Mouse (Mus musculus) hindbrain, embryonic 15.5 days (tissue): Measurements from ENCODE around the gene Atp11a. TPM values are rescaled to one million over a fixed set of nuclear protein-coding genes. Genes with fewer than 3 reads are reported as not detected.

Source experiments
- ATAC-seq: fragments of 200-750 bp; cut with Nextera tagmentation; 2 replicates; pipeline ENCODE4 v1.8.0; 2017; ENCODE audit warnings: low read depth, moderate number of reproducible peaks, moderate TSS enrichment; ENCODE audit not compliant: low FRiP score
- H3K27ac ChIP-seq: fragments of 300-500 bp; sonication (generic); replicated peaks from 2 replicates; pipeline ENCODE4 v1.5.1; 2015; ENCODE audit warnings: mild to moderate bottlenecking, inconsistent platforms
- H3K27me3 ChIP-seq: fragments of 300-500 bp; sonication (generic); 2 replicates; pipeline ENCODE4 v1.6.1; 2015; ENCODE audit warnings: control low read depth, inconsistent platforms
- H3K36me3 ChIP-seq: fragments of 300-500 bp; sonication (generic); 2 replicates; pipeline ENCODE4 v1.6.1; 2015; ENCODE audit warnings: control low read depth, inconsistent platforms
- H3K4me1 ChIP-seq: fragments of 300-500 bp; sonication (generic); replicated peaks from 2 replicates; pipeline ENCODE4 v1.6.1; 2015; ENCODE audit warnings: control low read depth, inconsistent platforms
- H3K4me2 ChIP-seq: fragments of 300-500 bp; sonication (generic); 2 replicates; pipeline ENCODE4 v1.6.1; 2015; ENCODE audit warnings: moderate library complexity, mild to moderate bottlenecking, inconsistent platforms
- H3K4me3 ChIP-seq: fragments of 300-500 bp; sonication (generic); 2 replicates; pipeline ENCODE4 v1.5.1; 2015; ENCODE audit warnings: mild to moderate bottlenecking, inconsistent platforms
- H3K9ac ChIP-seq: fragments of 300-500 bp; sonication (generic); 2 replicates; pipeline ENCODE4 v1.6.1; 2015; ENCODE audit warnings: inconsistent platforms
- H3K9me3 ChIP-seq: fragments of 300-500 bp; sonication (generic); 2 replicates; pipeline ENCODE4 v1.6.1; 2016; ENCODE audit warnings: control low read depth, inconsistent platforms
- WGBS: fragments of 180-500 bp; shearing (Covaris S2); methylation state at CpG from one replicate; pipeline ENCODE4 v1.1.7; 2015; 5-methylcytosine and 5-hydroxymethylcytosine counted together
- polyA plus RNA-seq: library from polyadenylated mRNA; unstranded; fragments of >200 nt; fragmentation: Nextera tagmentation; extraction: Ambion mirVana; gene quantifications from 2 replicates; pipeline ENCODE4 v1.2.1, GENCODE M21; 2015

Gene Atp11a
- polyA plus RNA-seq, 1 experiment from 2014 or later: 14.1 TPM

GRCm38 (mm10) chr8:12754115-12754514 lies 2.7 kb upstream of the Atp11a start:
- H3K4me2 ChIP-seq: no peak overlapping the region
- H3K27me3 ChIP-seq: no peaks in the 10 kb centered on the region
- H3K27ac ChIP-seq: no peak overlapping the region
- H3K4me3 ChIP-seq: no peak overlapping the region
- 78% methylated on average over 5 of the region's 5 CpGs for WGBS
- H3K9ac ChIP-seq: no peak overlapping the region
- peaks cover 24% of the 10 kb centered on the region for H3K4me1 ChIP-seq
- no peak for ATAC-seq
- no peaks in the 10 kb centered on the region for H3K9me3 ChIP-seq
- no peaks in the 10 kb centered on the region for H3K36me3 ChIP-seq

DNA sequence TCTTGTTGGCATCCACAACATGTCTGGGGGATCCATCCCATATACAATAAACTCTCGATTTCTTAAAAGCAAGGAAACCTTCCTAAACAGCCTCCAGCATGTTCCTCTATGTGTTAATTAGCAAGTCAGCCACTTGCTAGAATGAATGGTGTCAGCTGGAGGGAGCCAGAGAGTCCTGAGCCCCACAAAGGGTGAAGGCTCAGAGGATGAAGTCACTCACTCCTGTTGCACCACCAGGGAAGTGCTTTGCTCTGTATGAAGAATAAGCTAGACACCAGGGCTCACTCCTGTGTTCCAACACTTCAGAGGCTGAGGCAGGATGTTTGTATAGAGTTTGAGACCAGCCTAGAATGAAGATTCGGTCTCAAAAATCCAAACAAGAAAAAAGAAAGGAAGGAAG lies 1.5 kb upstream of the Atp11a start:
- H3K27me3 ChIP-seq: no peaks in the 10 kb centered on the region
- 58% methylated on average over 2 of the region's 2 CpGs for WGBS
- H3K4me1 ChIP-seq: peaks cover 27% of the 10 kb centered on the region
- no peaks in the 10 kb centered on the region for H3K9me3 ChIP-seq
- no peak overlapping the region for H3K27ac ChIP-seq
- no peak overlapping the region for H3K4me3 ChIP-seq
- H3K36me3 ChIP-seq: no peaks in the 10 kb centered on the region
- H3K9ac ChIP-seq: no peak overlapping the region
- no peak overlapping the region for H3K4me2 ChIP-seq
- ATAC-seq: no peak

DNA sequence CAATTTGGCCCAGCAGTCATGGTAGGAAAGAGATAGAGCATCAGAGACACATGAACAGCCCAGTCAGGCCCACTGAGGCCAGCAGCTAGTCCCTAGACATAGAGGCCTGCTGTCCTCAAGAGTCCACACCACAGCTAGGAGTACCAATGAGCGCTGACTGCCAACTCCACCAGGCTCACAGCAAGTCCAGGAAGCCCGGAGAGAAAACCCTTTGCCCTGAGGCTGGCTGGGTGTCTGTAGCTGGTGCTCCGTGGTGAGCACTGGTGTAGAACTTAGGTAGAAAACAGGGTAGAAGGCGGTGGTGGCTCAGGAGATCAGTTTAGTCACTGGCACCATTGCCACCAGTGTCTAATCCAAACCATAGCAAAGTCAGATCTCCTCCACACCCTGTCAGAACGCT lies 988 bp upstream of the Atp11a start:
- no peak overlapping the region for H3K9ac ChIP-seq
- peaks cover 27% of the 10 kb centered on the region for H3K4me1 ChIP-seq
- H3K27ac ChIP-seq: no peak overlapping the region
- peak overlapping the region; percentile 90; the same call in 1 of the 2 replicates for H3K4me2 ChIP-seq
- H3K36me3 ChIP-seq: no peaks in the 10 kb centered on the region
- WGBS: 86% methylated on average over 5 of the region's 5 CpGs
- no peaks in the 10 kb centered on the region for H3K9me3 ChIP-seq
- no peak for ATAC-seq
- H3K4me3 ChIP-seq: no peak overlapping the region
- H3K27me3 ChIP-seq: no peaks in the 10 kb centered on the region

GRCm38 (mm10) chr8:12757231-12757940 lies 572 bp downstream of the Atp11a start:
- Histone ChIP-seq H3K9ac (peak overlapping the region; percentile 94), H3K27ac (peak overlapping the region; percentile 77), H3K27me3 (no peaks in the 10 kb centered on the region), H3K9me3 (no peaks in the 10 kb centered on the region), H3K4me1 (peaks cover 27% of the 10 kb centered on the region), H3K36me3 (no peaks in the 10 kb centered on the region), H3K4me2 (peak overlapping the region; percentile 90), H3K4me3 (peak overlapping the region; percentile 94)
- under 1% methylated on average over 52 of the region's 61 CpGs for WGBS
- peak; percentile 75 for ATAC-seq

DNA sequence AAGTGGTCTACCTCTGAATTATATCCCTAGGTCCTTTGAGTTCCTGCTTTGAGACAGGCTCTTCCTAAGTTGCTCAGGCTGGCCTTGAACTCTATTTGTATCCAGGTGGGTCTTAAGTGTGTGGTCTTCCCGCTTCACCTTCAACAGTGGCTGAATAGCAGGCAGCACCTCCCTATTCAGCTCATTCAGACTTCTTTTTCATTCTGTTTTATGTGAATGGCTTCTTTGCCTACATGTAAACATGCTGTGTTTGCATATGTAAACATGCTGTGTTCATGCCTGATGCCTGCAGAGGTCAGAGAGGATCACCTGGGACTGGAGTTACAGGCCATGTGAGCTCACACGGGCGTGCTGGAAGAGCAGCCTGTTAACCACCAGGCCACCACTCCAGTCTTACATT lies 3.1 kb downstream of the Atp11a start:
- Histone ChIP-seq H3K27me3 (no peaks in the 10 kb centered on the region), H3K4me1 (peaks cover 27% of the 10 kb centered on the region), H3K9ac (no peak overlapping the region), H3K9me3 (no peaks in the 10 kb centered on the region), H3K36me3 (no peaks in the 10 kb centered on the region), H3K4me2 (no peak overlapping the region), H3K4me3 (no peak overlapping the region), H3K27ac (no peak overlapping the region)
- ATAC-seq: no peak
- 81% methylated on average over 3 of the region's 3 CpGs for WGBS

- Histone ChIP-seq H3K27me3 (no peaks in the 10 kb centered on the region), H3K9me3 (no peaks in the 10 kb centered on the region), H3K36me3 (no peaks in the 10 kb centered on the region), H3K4me1 (peaks cover 20% of the 10 kb centered on the region), H3K27ac (no peak overlapping the region), H3K9ac (no peak overlapping the region), H3K4me3 (no peak overlapping the region), H3K4me2 (no peak overlapping the region)
- no peak for ATAC-seq
- WGBS: 90% methylated on average over 3 of the region's 3 CpGs
Measured at GRCm38 (mm10) chr8:12761873-12762272, 5.1 kb downstream of the Atp11a start.

GRCm38 (mm10) chr8:12763565-12764108 lies 6.8 kb downstream of the Atp11a start:
- H3K36me3 ChIP-seq: no peaks in the 10 kb centered on the region
- H3K4me2 ChIP-seq: no peak overlapping the region
- no peak for ATAC-seq
- H3K27ac ChIP-seq: no peak overlapping the region
- peaks cover 7% of the 10 kb centered on the region for H3K4me1 ChIP-seq
- H3K4me3 ChIP-seq: no peak overlapping the region
- H3K9ac ChIP-seq: no peak overlapping the region
- no peaks in the 10 kb centered on the region for H3K9me3 ChIP-seq
- H3K27me3 ChIP-seq: no peaks in the 10 kb centered on the region
- WGBS: 88% methylated on average over 4 of the region's 4 CpGs

DNA sequence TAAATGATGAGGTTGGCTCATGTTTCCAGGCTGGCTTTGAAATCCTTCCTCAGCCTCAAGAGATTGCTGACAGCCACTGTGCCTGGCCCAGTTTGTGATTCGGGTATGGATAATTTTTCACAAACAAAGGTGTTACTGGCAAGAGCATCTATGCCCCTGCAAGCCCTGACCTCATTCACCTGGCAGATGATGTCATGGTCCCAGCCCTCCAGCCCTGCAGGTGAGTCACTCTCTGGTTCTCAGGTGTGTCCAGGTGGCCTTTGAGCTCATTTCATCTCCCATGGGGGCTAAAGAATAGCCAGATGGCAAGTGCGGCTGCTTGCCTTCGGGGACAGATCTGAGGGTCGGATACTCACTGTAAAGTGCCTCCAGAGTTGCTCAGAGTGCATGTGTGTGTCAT lies 8.2 kb downstream of the Atp11a start:
- no peaks in the 10 kb centered on the region for H3K4me1 ChIP-seq
- no peaks in the 10 kb centered on the region for H3K9me3 ChIP-seq
- ATAC-seq: no peak
- no peak overlapping the region for H3K4me3 ChIP-seq
- no peak overlapping the region for H3K4me2 ChIP-seq
- no peaks in the 10 kb centered on the region for H3K36me3 ChIP-seq
- no peaks in the 10 kb centered on the region for H3K27me3 ChIP-seq
- 88% methylated on average over 4 of the region's 4 CpGs for WGBS
- no peak overlapping the region for H3K27ac ChIP-seq
- no peak overlapping the region for H3K9ac ChIP-seq

DNA sequence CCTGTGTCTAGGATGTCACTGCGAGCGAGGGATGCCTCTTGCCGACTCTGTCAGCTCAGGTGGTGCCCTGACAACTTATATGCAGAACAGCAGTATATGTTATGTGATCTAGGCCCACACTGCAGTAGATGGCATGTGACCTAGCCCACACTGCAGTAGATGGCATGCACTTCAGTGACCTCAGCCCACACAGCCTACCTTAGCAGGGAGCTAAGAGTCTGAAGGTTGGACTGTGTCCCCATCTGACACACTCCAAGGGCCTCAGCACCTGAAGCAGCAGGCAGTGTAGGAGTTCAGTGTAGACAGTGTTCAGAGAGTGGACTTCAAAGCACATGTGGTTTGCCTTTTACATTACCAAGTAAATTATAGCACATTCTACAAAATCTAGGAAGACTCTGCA lies 10.4 kb downstream of the Atp11a start:
- Histone ChIP-seq H3K27me3 (no peaks in the 10 kb centered on the region), H3K4me3 (no peak overlapping the region), H3K9me3 (no peaks in the 10 kb centered on the region), H3K36me3 (no peaks in the 10 kb centered on the region), H3K27ac (no peak overlapping the region), H3K4me2 (no peak overlapping the region), H3K4me1 (no peaks in the 10 kb centered on the region), H3K9ac (no peak overlapping the region)
- ATAC-seq: no peak
- 95% methylated on average over 3 of the region's 3 CpGs for WGBS

DNA sequence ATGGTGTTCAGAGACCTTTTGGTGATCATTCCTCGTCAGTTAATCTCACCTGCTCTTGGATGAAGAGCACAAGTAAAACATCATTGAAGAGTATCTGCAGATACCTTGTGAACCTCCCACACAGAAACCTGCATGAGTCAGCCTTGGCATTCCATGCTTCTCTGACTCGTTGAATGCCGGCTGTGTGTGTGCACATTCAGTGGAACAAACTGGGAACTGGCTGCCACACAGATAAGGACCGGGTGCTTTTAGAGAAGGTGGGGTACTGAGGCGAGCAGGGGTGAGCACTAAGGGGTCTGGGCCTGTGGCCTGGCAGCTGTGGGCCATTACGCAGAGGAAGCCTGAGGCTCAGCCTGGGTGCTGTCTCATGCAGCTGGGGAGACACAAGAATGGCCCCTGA lies 11.9 kb downstream of the Atp11a start:
- Histone ChIP-seq H3K9ac (no peak overlapping the region), H3K27me3 (no peaks in the 10 kb centered on the region), H3K27ac (no peak overlapping the region), H3K4me3 (no peak overlapping the region), H3K36me3 (no peaks in the 10 kb centered on the region), H3K9me3 (no peaks in the 10 kb centered on the region), H3K4me2 (no peak overlapping the region), H3K4me1 (no peaks in the 10 kb centered on the region)
- WGBS: 88% methylated on average over 6 of the region's 6 CpGs
- ATAC-seq: no peak

DNA sequence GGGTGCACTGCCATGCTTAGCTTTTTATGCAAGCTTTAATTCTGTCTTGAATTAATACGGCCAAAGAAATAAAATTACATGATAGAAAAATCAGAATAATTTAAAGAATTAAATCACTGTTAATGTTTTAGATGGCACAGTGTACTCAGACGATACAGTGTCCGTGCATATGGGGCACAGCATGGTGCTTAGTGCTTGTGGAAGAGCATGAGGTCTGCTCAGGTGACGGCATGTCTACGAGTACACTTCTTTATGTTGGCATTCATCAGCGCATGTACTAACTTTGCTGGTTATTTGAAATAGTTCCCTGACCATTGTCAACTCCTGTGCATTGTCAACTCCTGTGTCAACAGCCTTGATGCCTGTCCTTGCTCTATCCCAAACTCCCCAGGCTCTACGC lies 12.5 kb downstream of the Atp11a start:
- Histone ChIP-seq H3K9me3 (no peaks in the 10 kb centered on the region), H3K4me3 (no peak overlapping the region), H3K9ac (no peak overlapping the region), H3K36me3 (no peaks in the 10 kb centered on the region), H3K4me1 (no peaks in the 10 kb centered on the region), H3K27me3 (no peaks in the 10 kb centered on the region), H3K4me2 (no peak overlapping the region), H3K27ac (no peak overlapping the region)
- no peak for ATAC-seq
- 89% methylated on average over 7 of the region's 7 CpGs for WGBS

DNA sequence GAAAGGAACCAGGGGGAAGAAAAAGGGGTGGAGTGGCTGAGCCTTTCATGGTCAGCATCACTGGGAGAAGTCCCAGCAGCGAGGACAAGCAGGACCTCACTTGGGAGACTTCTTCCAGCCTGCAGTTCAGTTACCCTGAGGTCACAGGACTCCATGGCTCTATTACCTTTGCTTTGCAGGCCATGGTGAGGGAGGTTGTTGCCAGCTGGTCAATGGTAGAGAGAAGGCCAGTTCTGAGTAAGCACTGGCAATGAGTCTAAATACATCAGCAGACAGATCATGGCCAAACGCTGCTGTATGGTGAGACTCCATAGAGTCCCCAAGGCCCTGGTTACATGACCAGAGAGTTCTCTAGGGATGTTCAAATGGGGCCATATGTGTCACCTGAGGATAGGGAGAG lies 15.5 kb downstream of the Atp11a start:
- Histone ChIP-seq H3K4me1 (no peaks in the 10 kb centered on the region; the same call in 1 of the 2 replicates), H3K36me3 (no peaks in the 10 kb centered on the region), H3K4me3 (no peak overlapping the region), H3K27me3 (no peaks in the 10 kb centered on the region), H3K9me3 (no peaks in the 10 kb centered on the region), H3K9ac (no peak overlapping the region), H3K27ac (no peak overlapping the region), H3K4me2 (no peak overlapping the region)
- ATAC-seq: no peak
- 90% methylated on average over 2 of the region's 2 CpGs for whole genome bisulfite sequencing

DNA sequence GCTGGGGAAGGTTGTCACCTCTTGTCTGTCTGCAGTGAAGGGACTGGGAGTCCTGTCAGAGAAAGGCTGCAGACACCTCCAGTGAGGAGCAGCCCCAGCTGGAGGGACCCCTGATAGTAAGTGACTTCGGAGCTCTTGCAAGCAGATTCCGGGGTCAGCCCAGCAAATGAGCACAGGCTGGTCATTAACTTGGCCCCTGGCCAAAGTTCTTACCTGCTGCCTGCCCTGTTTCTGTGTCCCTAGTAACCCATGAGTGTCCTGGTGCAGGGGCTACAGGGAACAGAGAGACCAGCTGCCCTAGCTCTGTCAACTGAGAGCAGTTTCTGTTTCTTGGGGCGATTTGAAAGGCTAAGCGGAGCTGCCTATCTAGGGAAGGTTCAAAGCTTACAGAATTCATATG lies 17.1 kb downstream of the Atp11a start:
- 81% methylated on average over 4 of the region's 4 CpGs for WGBS
- Histone ChIP-seq H3K4me1 (no peaks in the 10 kb centered on the region; the same call in 1 of the 2 replicates), H3K4me3 (no peak overlapping the region), H3K4me2 (no peak overlapping the region), H3K27me3 (no peaks in the 10 kb centered on the region), H3K9ac (no peak overlapping the region), H3K36me3 (no peaks in the 10 kb centered on the region), H3K27ac (no peak overlapping the region), H3K9me3 (no peaks in the 10 kb centered on the region)
- ATAC-seq: no peak
